Mouse (Mus musculus) C2C12 (cell line): Measurements from ENCODE around the gene Tuba4a. TPM values are rescaled to one million over a fixed set of nuclear protein-coding genes. Genes with fewer than 3 reads are reported as not detected.

ENCODE experiments used
- H3K27me3 ChIP-seq: one replicate; pipeline ENCODE4 v1.6.1; 2011; ENCODE audit not compliant: control insufficient read depth, insufficient read depth, insufficient read length
- H3K36me3 ChIP-seq: one replicate; pipeline ENCODE4 v1.6.1; 2011; ENCODE audit not compliant: control insufficient read depth, insufficient read depth
- H3K4me3 ChIP-seq: one replicate; pipeline ENCODE4 v1.5.1; 2011; ENCODE audit warnings: mild to moderate bottlenecking, control low read depth; ENCODE audit not compliant: poor library complexity, insufficient read depth, severe bottlenecking
- H3K79me2 ChIP-seq: one replicate; pipeline ENCODE4 v1.6.1; 2011; ENCODE audit not compliant: control insufficient read depth, insufficient read depth
- H3K79me3 ChIP-seq: one replicate; pipeline ENCODE4 v1.6.1; 2011; ENCODE audit warnings: low read depth, control low read depth
- H3ac ChIP-seq: one replicate; pipeline ENCODE3; 2011; ENCODE audit warnings: low read depth; ENCODE audit not compliant: control insufficient read depth, insufficient read length
- CEBPB ChIP-seq: IDR thresholded peaks from one replicate; pipeline ENCODE4 v1.6.1; 2011; ENCODE audit warnings: low read depth, mild to moderate bottlenecking, control low read depth, moderate library complexity
- CTCF ChIP-seq: IDR thresholded peaks from one replicate; pipeline ENCODE4 v1.5.1; 2011; ENCODE audit not compliant: control insufficient read depth, insufficient read depth, insufficient read length
- FOSL1 ChIP-seq: IDR thresholded peaks from one replicate; pipeline ENCODE4 v1.8.0; 2011; ENCODE audit warnings: mild to moderate bottlenecking, low read length; ENCODE audit not compliant: poor library complexity, insufficient read depth, severe bottlenecking
- MAX ChIP-seq: IDR thresholded peaks from one replicate; pipeline ENCODE4 v1.6.1; 2011; ENCODE audit warnings: mild to moderate bottlenecking, control low read depth
- MYOD1 ChIP-seq: IDR thresholded peaks from one replicate; pipeline ENCODE4 v1.6.1; 2011; ENCODE audit warnings: low read depth; ENCODE audit not compliant: control insufficient read depth, insufficient read length
- MYOG ChIP-seq: IDR thresholded peaks from one replicate; pipeline ENCODE4 v1.6.1; 2011; ENCODE audit not compliant: control insufficient read depth, insufficient read length; ENCODE audit errors: extremely low read depth
- USF1 ChIP-seq: IDR thresholded peaks from one replicate; pipeline ENCODE4 v1.6.1; 2011; ENCODE audit warnings: low read depth, mild to moderate bottlenecking, control low read depth, moderate library complexity
- polyA plus RNA-seq: library from polyadenylated mRNA; unstranded; fragments of >200 nt; fragmentation: generic; extraction: Trizol; gene quantifications from one replicate; pipeline ENCODE4 v1.2.1, GENCODE M21; 2012; ENCODE audit warnings: missing spikeins

The Tuba4a gene
- polyA plus RNA-seq, 1 experiment: 167 TPM

DNA sequence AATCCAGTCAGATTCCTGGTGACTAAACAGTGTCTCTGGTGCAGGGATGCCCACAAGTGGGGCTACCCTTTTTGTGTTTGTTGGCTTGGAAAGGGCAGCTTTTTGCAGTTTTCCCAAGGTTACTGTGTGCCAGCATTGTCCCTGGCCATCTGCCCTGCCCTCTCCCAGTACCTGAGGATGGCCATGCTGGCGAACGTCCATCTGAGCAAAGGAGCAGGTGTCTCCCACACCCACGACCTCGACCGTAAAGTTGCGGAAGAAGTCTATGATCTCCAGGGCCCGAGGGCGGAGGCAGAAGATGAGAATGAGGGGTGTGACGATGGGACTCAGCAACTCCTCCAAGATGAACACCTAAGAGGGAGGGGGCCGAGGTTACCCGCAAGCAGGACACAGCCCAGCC, 34.2 kb downstream of the Tuba4a start:
- peaks cover 2% of the 10 kb centered on the region for H3K79me2 ChIP-seq
- H3K36me3 ChIP-seq: peaks cover 11% of the 10 kb centered on the region
- no peaks in the 10 kb centered on the region for H3K27me3 ChIP-seq
- no peak for TF ChIP-seq MYOG
- H3K4me3 ChIP-seq: no peak overlapping the region
- H3ac ChIP-seq: no peak overlapping the region
- no peaks in the 10 kb centered on the region for H3K79me3 ChIP-seq

DNA sequence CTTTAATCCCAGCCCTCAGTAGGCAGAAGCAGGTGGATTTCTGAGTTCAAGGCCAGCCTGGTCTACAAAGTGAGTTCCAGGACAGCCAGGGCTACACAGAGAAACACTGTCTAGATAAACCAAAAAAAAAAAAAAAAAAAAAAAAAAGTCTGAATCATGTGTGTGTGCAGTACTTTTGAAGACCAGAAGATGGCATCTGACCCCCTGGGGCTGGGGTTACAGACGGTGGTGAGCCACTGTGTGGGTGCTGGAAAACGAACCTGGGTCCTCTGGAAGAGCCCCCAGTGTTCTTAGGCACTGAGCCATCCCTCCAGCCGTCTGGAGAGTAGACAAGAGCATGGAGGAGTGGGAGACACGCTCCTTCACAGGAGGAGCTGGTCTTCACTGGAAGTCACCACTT, 37.5 kb downstream of the Tuba4a start:
- Histone ChIP-seq H3K79me2 (peaks cover 15% of the 10 kb centered on the region), H3K27me3 (no peaks in the 10 kb centered on the region), H3ac (no peak overlapping the region), H3K79me3 (no peaks in the 10 kb centered on the region), H3K36me3 (peaks cover 11% of the 10 kb centered on the region), H3K4me3 (no peak overlapping the region)
- TF ChIP-seq MYOG: no peak
- no peak for TF ChIP-seq MYOD1
- TF ChIP-seq FOSL1: no peak
- no peak for TF ChIP-seq MAX
- no peak for TF ChIP-seq CTCF
- no peak for TF ChIP-seq USF1
- no peak for TF ChIP-seq CEBPB

DNA sequence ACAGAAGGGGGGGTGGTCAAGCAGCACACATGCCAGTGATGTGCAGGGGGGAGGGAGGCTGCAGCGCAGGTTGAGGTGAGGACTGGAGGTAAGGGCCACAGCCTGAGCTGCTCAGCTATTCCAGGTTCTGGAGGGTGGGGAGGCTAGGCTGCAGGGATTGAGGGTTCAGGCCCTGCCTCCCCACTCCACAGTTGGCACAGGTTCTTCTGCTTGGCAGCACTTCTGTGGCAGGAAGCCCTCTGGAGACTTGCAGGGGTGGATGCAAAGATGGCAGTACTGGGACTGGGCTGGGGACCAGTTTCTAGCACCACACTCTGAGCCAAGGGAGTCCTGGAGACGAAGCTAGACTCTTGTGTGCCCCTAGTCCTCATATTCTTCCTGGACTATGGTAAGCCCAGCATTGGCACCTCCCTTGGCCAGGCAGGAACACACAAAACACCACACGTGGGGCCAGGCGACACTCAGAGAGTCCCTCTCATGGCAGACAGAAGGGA, 38.2 kb downstream of the Tuba4a start:
- no peak for TF ChIP-seq MYOG
- no peak for TF ChIP-seq FOSL1
- TF ChIP-seq MAX: no peak
- TF ChIP-seq MYOD1: no peak
- no peak for TF ChIP-seq CTCF
- no peak for TF ChIP-seq USF1
- TF ChIP-seq CEBPB: no peak
- Histone ChIP-seq H3K4me3 (no peak overlapping the region), H3K79me3 (no peaks in the 10 kb centered on the region), H3K36me3 (peaks cover 10% of the 10 kb centered on the region), H3K27me3 (no peaks in the 10 kb centered on the region), H3ac (no peak overlapping the region), H3K79me2 (peaks cover 15% of the 10 kb centered on the region)

DNA sequence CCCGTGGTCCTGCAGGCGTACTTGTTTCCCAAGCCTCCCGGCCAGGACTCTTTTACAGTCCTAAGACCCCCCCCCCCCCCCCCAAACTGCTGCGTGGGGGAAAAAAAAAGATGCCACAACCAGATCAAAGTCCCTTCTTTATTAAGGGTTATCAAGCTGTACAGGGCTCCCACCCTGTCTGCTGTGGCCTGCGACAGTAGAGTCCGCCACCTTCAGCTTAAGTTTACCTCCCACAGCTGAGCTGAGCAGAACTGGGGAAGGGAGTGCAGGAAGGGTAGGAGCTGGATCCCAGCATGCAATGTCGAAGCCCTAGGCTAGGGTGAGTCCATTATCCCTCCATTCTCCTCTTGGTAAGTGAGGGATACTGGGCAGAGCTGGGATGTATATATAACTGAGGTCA, 38.9 kb downstream of the Tuba4a start:
- H3ac ChIP-seq: no peak overlapping the region
- H3K4me3 ChIP-seq: peak overlapping the region; percentile 41
- peaks cover 11% of the 10 kb centered on the region for H3K36me3 ChIP-seq

DNA sequence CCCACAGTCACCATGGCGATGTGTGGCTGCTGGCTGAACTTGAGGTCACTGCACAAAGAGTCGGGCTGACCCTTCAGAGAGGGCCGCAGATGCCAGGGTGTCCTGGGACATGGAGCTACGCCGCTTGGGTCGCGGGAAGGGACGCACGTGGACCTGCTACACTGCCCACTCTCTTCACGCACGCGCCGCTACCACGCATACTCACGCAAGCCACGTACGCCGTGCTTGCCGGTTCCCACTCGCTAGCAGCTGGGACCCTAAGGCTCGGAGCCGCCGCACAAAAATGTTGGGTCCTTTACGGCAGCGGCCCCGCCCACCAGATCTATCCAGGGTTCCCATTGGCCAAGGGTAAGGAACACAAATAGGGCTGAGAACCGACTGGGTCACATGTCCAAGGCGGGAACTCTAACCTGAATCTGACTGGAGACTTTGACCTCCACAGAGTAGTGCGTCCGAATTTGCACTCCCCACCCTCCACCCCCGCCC, 39.5 kb downstream of the Tuba4a start, which contains the start of gene Abcb6:
Abcb6 (minus strand) TSS at position 288 of the 486 bp plus-strand sequence.
- Histone ChIP-seq H3K4me3 (peak within 1 kb of the TSS; percentile 41), H3K27me3 (no peaks in the 10 kb centered on the region), H3K79me3 (no peaks in the 10 kb centered on the region), H3ac (peak within 1 kb of the TSS; percentile 56), H3K79me2 (peaks cover 15% of the 10 kb centered on the region), H3K36me3 (peaks cover 13% of the 10 kb centered on the region)
- TF ChIP-seq MYOG (no peak), MYOD1 (no peak), FOSL1 (no peak), MAX (peak; percentile 87), USF1 (peak; percentile 94)

More for the DNA sequence above, 38.9 kb downstream of the Tuba4a start:
- Histone ChIP-seq H3K27me3 (no peaks in the 10 kb centered on the region), H3K79me2 (peaks cover 15% of the 10 kb centered on the region), H3K79me3 (no peaks in the 10 kb centered on the region)
- TF ChIP-seq MAX: no peak
- TF ChIP-seq MYOD1: no peak
- no peak for TF ChIP-seq CTCF
- TF ChIP-seq USF1: no peak
- no peak for TF ChIP-seq FOSL1
- no peak for TF ChIP-seq CEBPB
- no peak for TF ChIP-seq MYOG

DNA sequence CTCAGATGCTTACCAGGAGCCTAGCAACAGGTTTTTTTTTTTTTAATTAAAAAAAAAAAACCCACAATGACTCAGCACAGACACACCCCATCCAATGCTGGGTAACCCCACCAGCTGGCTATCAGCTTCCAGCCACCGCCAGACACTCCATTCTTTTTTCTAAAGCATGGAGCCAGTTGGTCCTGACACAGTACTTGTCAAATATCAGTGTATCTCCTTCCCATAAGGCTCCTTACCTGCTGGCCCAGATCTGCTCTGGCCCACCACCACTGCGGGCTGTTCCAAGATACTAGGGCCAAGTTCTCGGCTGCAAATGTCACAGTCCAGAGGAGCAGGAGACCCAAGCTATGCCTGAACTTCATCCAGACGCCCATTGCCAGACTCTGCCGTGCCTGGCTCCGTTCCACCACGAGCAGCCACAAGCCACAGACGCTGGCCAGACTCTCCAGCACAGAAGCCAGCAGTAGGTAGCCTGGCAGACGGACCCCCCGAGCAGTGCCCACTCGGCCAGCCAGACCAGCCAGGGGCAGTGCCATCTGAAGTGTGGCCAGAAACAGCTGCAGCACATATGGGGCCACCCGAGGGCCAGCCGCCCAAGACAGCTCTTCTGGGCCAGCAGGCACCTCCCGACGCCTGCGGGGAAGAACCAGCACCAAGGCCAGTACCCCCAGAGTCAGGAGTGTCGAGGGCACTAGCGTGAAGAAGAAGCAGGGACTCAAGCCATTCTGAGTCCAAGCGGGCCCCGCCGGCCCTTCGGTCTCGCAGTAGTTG, 40.1 kb downstream of the Tuba4a start:
- Histone ChIP-seq H3K27me3 (no peaks in the 10 kb centered on the region), H3K36me3 (peaks cover 16% of the 10 kb centered on the region), H3K79me3 (no peaks in the 10 kb centered on the region), H3K4me3 (peak overlapping the region; percentile 41), H3ac (peak overlapping the region; percentile 56), H3K79me2 (peaks cover 15% of the 10 kb centered on the region)
- TF ChIP-seq MYOD1 (peak; percentile 45), FOSL1 (peak; percentile 31), USF1 (no peak)
